Mouse (Mus musculus) heart, postnatal 0 days (tissue): ENCODE measurements at regions not wholly inside any gene's neighbourhood (a gene's known extent, or its start where the extent isn't known, plus 50 kb on each side); places are given as distances from the start of the nearest gene placed in this dataset.

Source experiments
- CTCF ChIP-seq: IDR thresholded peaks from 2 replicates; pipeline ENCODE4 v1.5.1; 2016; ENCODE audit warnings: antibody characterized with exemption, control low read depth, low read depth
- EP300 ChIP-seq: IDR thresholded peaks from 2 replicates; pipeline ENCODE4 v1.6.1; 2016; ENCODE audit warnings: antibody characterized with exemption, low read depth

- no peak for TF ChIP-seq CTCF
- TF ChIP-seq EP300 = no peak
These were observed 188.0 kb downstream of the Matn1 start for GRCm38 (mm10) chr4:131132201-131132600.
